Mouse (Mus musculus) lung, embryonic 14.5 days (tissue): ENCODE measurements around the gene Golim4. TPM values are rescaled to one million over a fixed set of nuclear protein-coding genes. Genes with fewer than 3 reads are reported as not detected.
"Not testable (repeated sequence)": the region's sequence is repeated elsewhere in the genome, so short reads cannot be mapped to it uniquely, and the experiment has no call there.

Experiments
- ATAC-seq: fragments of 200-750 bp; cut with Nextera tagmentation; 2 replicates; pipeline ENCODE4 v1.8.0; 2017; ENCODE audit warnings: mild to moderate bottlenecking, moderate TSS enrichment, moderate library complexity; ENCODE audit not compliant: insufficient read depth
- DNase-seq: peaks from one replicate; pipeline ENCODE4 v3.0.0-alpha.2; 2015
- H3K27ac ChIP-seq: fragments of 300-500 bp; sonication (generic); 2 replicates; pipeline ENCODE4 v1.5.1; 2014; ENCODE audit warnings: low read depth, mild to moderate bottlenecking, moderate library complexity
- H3K27me3 ChIP-seq: fragments of 300-500 bp; sonication (generic); 2 replicates; pipeline ENCODE4 v1.6.1; 2014; ENCODE audit warnings: low read length, control low read depth; ENCODE audit not compliant: insufficient read depth
- H3K36me3 ChIP-seq: fragments of 300-500 bp; sonication (generic); 2 replicates; pipeline ENCODE4 v1.6.1; 2014; ENCODE audit warnings: control low read depth; ENCODE audit not compliant: insufficient read depth
- H3K4me1 ChIP-seq: fragments of 300-500 bp; sonication (generic); 2 replicates; pipeline ENCODE4 v1.6.1; 2014; ENCODE audit warnings: antibody characterized with exemption, control low read depth; ENCODE audit not compliant: insufficient read depth
- H3K4me2 ChIP-seq: fragments of 300-500 bp; sonication (generic); 2 replicates; pipeline ENCODE4 v1.6.1; 2014; ENCODE audit warnings: mild to moderate bottlenecking
- H3K4me3 ChIP-seq: fragments of 300-500 bp; sonication (generic); 2 replicates; pipeline ENCODE4 v1.5.1; 2014; ENCODE audit warnings: low read depth, low read length
- H3K9ac ChIP-seq: fragments of 300-500 bp; sonication (generic); 2 replicates; pipeline ENCODE4 v1.6.1; 2014
- H3K9me3 ChIP-seq: fragments of 300-500 bp; sonication (generic); 2 replicates; pipeline ENCODE4 v1.6.1; 2016; ENCODE audit warnings: low read depth, low read length, control low read depth
- CTCF ChIP-seq: IDR thresholded peaks from 2 replicates; pipeline ENCODE4 v1.5.1; 2016; ENCODE audit warnings: antibody characterized with exemption, low read depth
- WGBS: fragments of 180-500 bp; shearing (Covaris S2); extraction: QIAGEN DNeasy Blood & Tissue Kit; methylation state at CpG from one replicate; pipeline ENCODE4 v1.1.7; 2014; 5-methylcytosine and 5-hydroxymethylcytosine counted together
- polyA plus RNA-seq: library from polyadenylated mRNA; unstranded; fragments of >200 nt; fragmentation: Nextera tagmentation; extraction: Ambion mirVana; gene quantifications from 2 replicates; pipeline ENCODE4 v1.2.1, GENCODE M21; 2014

Golim4 gene
- polyA plus RNA-seq, result 47.8 and 48.3 TPM in 2 replicates

GRCm38 (mm10) chr3:75956551-75957302 lies at the start of gene Golim4:
Gene Golim4 (minus strand): TSS chr3:75956949.
- H3K27ac ChIP-seq, result peak within 1 kb of the TSS; percentile 93
- peak within 1 kb of the TSS; percentile 72 for H3K4me3 ChIP-seq
- DNase-seq (peak; percentile 97), ATAC-seq (peak; percentile 99)
- H3K36me3 ChIP-seq, result no peaks in the 10 kb centered on the region
- H3K27me3 ChIP-seq, result no peaks in the 10 kb centered on the region
- under 1% methylated on average over 50 of the region's 53 CpGs for WGBS
- peak within 1 kb of the TSS; percentile 79 for H3K9ac ChIP-seq
- H3K4me2 ChIP-seq, result peak within 1 kb of the TSS; percentile 80
- TF ChIP-seq CTCF, result no peak
- peaks cover 19% of the 10 kb centered on the region for H3K4me1 ChIP-seq
- no peaks in the 10 kb centered on the region for H3K9me3 ChIP-seq

GRCm38 (mm10) chr3:76005621-76006020 lies 48.9 kb upstream of the Golim4 start:
- no peak for TF ChIP-seq CTCF
- Histone ChIP-seq H3K4me2 (no peak overlapping the region), H3K36me3 (no peaks in the 10 kb centered on the region), H3K4me3 (no peak overlapping the region), H3K9me3 (0 out of 2 replicates have a peak, but pooled peaks cover 2% of the 10 kb centered on the region), H3K9ac (no peak overlapping the region), H3K27me3 (no peaks in the 10 kb centered on the region), H3K27ac (no peak overlapping the region), H3K4me1 (no peaks in the 10 kb centered on the region)
- DNase-seq (no peak), ATAC-seq (no peak)
- WGBS, result 60% methylated on average over 5 of the region's 5 CpGs

GRCm38 (mm10) chr3:76001156-76001555 lies 44.4 kb upstream of the Golim4 start:
- peak; percentile 69; the same call in 1 of the 2 replicates for ATAC-seq
- WGBS, result 44% methylated on average over 4 of the region's 4 CpGs
- DNase-seq, result peak; percentile 80

GRCm38 (mm10) chr3:76000481-76000880 lies 43.7 kb upstream of the Golim4 start:
- no peak for TF ChIP-seq CTCF
- ATAC-seq (no peak), DNase-seq (no peak)
- Histone ChIP-seq H3K9me3 (0 out of 2 replicates have a peak, but pooled peaks cover 2% of the 10 kb centered on the region), H3K27me3 (no peaks in the 10 kb centered on the region), H3K9ac (no peak overlapping the region), H3K27ac (no peak overlapping the region), H3K4me2 (no peak overlapping the region), H3K4me1 (no peaks in the 10 kb centered on the region), H3K36me3 (no peaks in the 10 kb centered on the region), H3K4me3 (no peak overlapping the region)
- 44% methylated on average over 2 of the region's 2 CpGs for WGBS

More at GRCm38 (mm10) chr3:76001156-76001555, 44.4 kb upstream of the Golim4 start:
- Histone ChIP-seq H3K9ac (no peak overlapping the region), H3K4me2 (no peak overlapping the region), H3K4me3 (no peak overlapping the region), H3K4me1 (no peaks in the 10 kb centered on the region), H3K9me3 (0 out of 2 replicates have a peak, but pooled peaks cover 2% of the 10 kb centered on the region), H3K27ac (no peak overlapping the region), H3K36me3 (no peaks in the 10 kb centered on the region), H3K27me3 (no peaks in the 10 kb centered on the region)
- peak; percentile 67 for TF ChIP-seq CTCF

- not testable (repeated sequence) for H3K4me2 ChIP-seq, H3K4me3 ChIP-seq, H3K36me3 ChIP-seq, H3K9ac ChIP-seq, H3K9me3 ChIP-seq, H3K27me3 ChIP-seq, H3K4me1 ChIP-seq, ATAC-seq, H3K27ac ChIP-seq
- peak; percentile 30 for DNase-seq
- TF ChIP-seq CTCF, result peak; percentile 21
- WGBS, result 73% methylated on average over 2 of the region's 2 CpGs
These were observed 24.4 kb upstream of the Golim4 start for GRCm38 (mm10) chr3:75981031-75981750.

GRCm38 (mm10) chr3:75962784-75963772 lies 6.3 kb upstream of the Golim4 start:
- not testable (repeated sequence) for H3K27me3 ChIP-seq, H3K36me3 ChIP-seq, DNase-seq, H3K4me2 ChIP-seq, H3K9me3 ChIP-seq, H3K4me3 ChIP-seq, H3K4me1 ChIP-seq, H3K9ac ChIP-seq, ATAC-seq, H3K27ac ChIP-seq
- WGBS, result 86% methylated on average over 2 of the region's 2 CpGs
